ENCODE assay signal across 9 mouse cellular contexts in the genomic region with DNA sequence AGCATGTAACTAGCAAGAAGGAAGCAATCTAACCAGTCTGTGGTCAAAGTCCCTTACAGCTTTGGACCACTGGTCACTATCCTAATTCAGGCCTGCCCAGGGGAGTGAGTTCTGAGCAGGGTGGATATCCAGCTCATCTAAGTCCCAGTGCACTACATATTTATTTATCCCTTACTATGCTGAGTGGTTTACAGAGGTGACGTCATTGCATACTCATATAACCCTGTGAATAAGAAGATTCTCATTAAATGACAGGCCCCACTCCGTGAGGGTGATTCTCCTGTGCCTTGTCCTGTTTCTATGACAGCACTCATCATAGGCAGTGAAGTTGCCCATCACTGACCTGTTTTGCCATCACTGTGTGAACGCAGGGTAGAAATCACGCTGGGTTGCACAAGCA. TPM values are rescaled to one million over a fixed set of nuclear protein-coding genes. Genes with fewer than 3 reads are reported as not detected.
DNase-seq lines count a peak whose midpoint lies in the region; ATAC-seq and TF ChIP-seq lines count a peak whose summit lies in the region.
"Had no signal": no experiment of that assay in that cellular context is flagged by ENCODE, and none has a peak within 500 bp of the region (broad histone marks: within the 10 kb centered on the region; RNA-seq: fewer than 3 reads in every experiment).

No protein-coding gene starts in this region.

- H3K9ac ChIP-seq in kidney, postnatal 0 days (ENCODE audit: low read depth, low read length) = no peak overlapping the region
- no peak overlapping the region for H3K9ac ChIP-seq in embryonic facial prominence, embryonic 15.5 days
- H3K9ac ChIP-seq in hindbrain, embryonic 15.5 days = no peak overlapping the region
- H3K9ac ChIP-seq in neural tube, embryonic 15.5 days (replicated peaks) = no peak overlapping the region

- peak overlapping the region; percentile 66; the same call in 1 of the 2 replicates for H3K27ac ChIP-seq in kidney, postnatal 0 days
- peak overlapping the region; percentile 90 for H3K27ac ChIP-seq in embryonic facial prominence, embryonic 15.5 days (replicated peaks)
- peak overlapping the region; percentile 83 for H3K27ac ChIP-seq in hindbrain, embryonic 15.5 days (replicated peaks)
- peak overlapping the region; percentile 84 for H3K27ac ChIP-seq in neural tube, embryonic 15.5 days (replicated peaks)

- no peak overlapping the region for H3K4me3 ChIP-seq in kidney, postnatal 0 days (replicated peaks; ENCODE audit: low read depth, low read length)
- H3K4me3 ChIP-seq in embryonic facial prominence, embryonic 15.5 days (replicated peaks) = no peak overlapping the region
- no peak overlapping the region for H3K4me3 ChIP-seq in hindbrain, embryonic 15.5 days
- no peak overlapping the region for H3K4me3 ChIP-seq in neural tube, embryonic 15.5 days (replicated peaks)
- H3K4me3 ChIP-seq: megakaryocyte, embryonic 14.5 days had no signal

- intact Hi-C loops in left cerebral cortex, postnatal 25 days (cut with DNase I) = no loop called here

- H3K4me1 ChIP-seq in kidney, postnatal 0 days (replicated peaks; ENCODE audit: insufficient read depth, low read length) = peaks cover 25% of the 10 kb centered on the region
- peaks cover 62% of the 10 kb centered on the region for H3K4me1 ChIP-seq in embryonic facial prominence, embryonic 15.5 days
- H3K4me1 ChIP-seq in hindbrain, embryonic 15.5 days (replicated peaks) = peaks cover 71% of the 10 kb centered on the region
- peaks cover 75% of the 10 kb centered on the region for H3K4me1 ChIP-seq in neural tube, embryonic 15.5 days

- H3K36me3 ChIP-seq in kidney, postnatal 0 days (ENCODE audit: insufficient read depth, low read length) = peaks cover 24% of the 10 kb centered on the region
- peaks cover 43% of the 10 kb centered on the region for H3K36me3 ChIP-seq in embryonic facial prominence, embryonic 15.5 days
- peaks cover 42% of the 10 kb centered on the region for H3K36me3 ChIP-seq in hindbrain, embryonic 15.5 days
- H3K36me3 ChIP-seq in neural tube, embryonic 15.5 days = peaks cover 44% of the 10 kb centered on the region

- H3K4me2 ChIP-seq in kidney, postnatal 0 days (ENCODE audit: low read length) = no peak overlapping the region
- H3K4me2 ChIP-seq in embryonic facial prominence, embryonic 15.5 days (replicated peaks) = no peak overlapping the region
- H3K4me2 ChIP-seq in hindbrain, embryonic 15.5 days = 0 out of 2 replicates have a peak overlapping the region, but pooled peaks have one; percentile 17
- no peak overlapping the region for H3K4me2 ChIP-seq in neural tube, embryonic 15.5 days

- WGBS in kidney, postnatal 0 days = 83% methylated on average over 4 of the region's 4 CpGs
- WGBS in embryonic facial prominence, embryonic 15.5 days = 81% methylated on average over 4 of the region's 4 CpGs
- 61% methylated on average over 4 of the region's 4 CpGs for WGBS in hindbrain, embryonic 15.5 days
- WGBS in neural tube, embryonic 15.5 days = 66% methylated on average over 4 of the region's 4 CpGs

- no peak for TF ChIP-seq CTCF in kidney, postnatal 0 days (IDR thresholded peaks at IDR 0.05; ENCODE audit: low read depth)

- H3K9me3 ChIP-seq in kidney, postnatal 0 days (replicated peaks; ENCODE audit: low read length) = no peaks in the 10 kb centered on the region
- no peaks in the 10 kb centered on the region for H3K9me3 ChIP-seq in embryonic facial prominence, embryonic 15.5 days (replicated peaks)
- no peaks in the 10 kb centered on the region for H3K9me3 ChIP-seq in hindbrain, embryonic 15.5 days
- H3K9me3 ChIP-seq in neural tube, embryonic 15.5 days (replicated peaks) = no peaks in the 10 kb centered on the region
- H3K9me3 ChIP-seq: megakaryocyte, embryonic 14.5 days had no signal

- no peak for DNase-seq in kidney, postnatal 0 days (ENCODE audit: low spot score)
- no peak for DNase-seq in kidney, postnatal 36 days
- DNase-seq in left cerebral cortex, postnatal 25 days (ENCODE audit: low spot score in 2 of 2) = no peak
- DNase-seq in urinary bladder, postnatal 10 days (ENCODE audit: low spot score) = no peak
- DNase-seq: spleen, adult 18-20 months had no signal

- no peak for ATAC-seq in kidney, postnatal 0 days (replicated peaks; ENCODE audit: low FRiP score, low read depth)
- no peak for ATAC-seq in embryonic facial prominence, embryonic 15.5 days (ENCODE audit: insufficient number of reproducible peaks, low FRiP score, low TSS enrichment, low read depth)
- no peak for ATAC-seq in hindbrain, embryonic 15.5 days (ENCODE audit: low FRiP score, low read depth)
- no peak for ATAC-seq in neural tube, embryonic 15.5 days (ENCODE audit: low FRiP score)

- no peaks in the 10 kb centered on the region for H3K27me3 ChIP-seq in kidney, postnatal 0 days (ENCODE audit: insufficient read depth, low read length)
- H3K27me3 ChIP-seq in embryonic facial prominence, embryonic 15.5 days = no peaks in the 10 kb centered on the region
- H3K27me3 ChIP-seq in hindbrain, embryonic 15.5 days = no peaks in the 10 kb centered on the region
- no peaks in the 10 kb centered on the region for H3K27me3 ChIP-seq in neural tube, embryonic 15.5 days (replicated peaks)
- H3K27me3 ChIP-seq: megakaryocyte, embryonic 14.5 days had no signal

RNA-seq across cellular contexts. Expression of a gene that starts 8.5 kb away (rescaled TPM):
- polyA plus RNA-seq in kidney, postnatal 0 days (2015; fragmentation: Nextera tagmentation; extraction: Ambion mirVana) = 10.1 and 12.8 TPM in 2 replicates
- 30.6 and 33.9 TPM in 2 replicates for polyA plus RNA-seq in embryonic facial prominence, embryonic 15.5 days (2015; fragmentation: Nextera tagmentation; extraction: Ambion mirVana)
- polyA plus RNA-seq in hindbrain, embryonic 15.5 days (2015; fragmentation: Nextera tagmentation; extraction: Ambion mirVana) = 41.1 and 47.9 TPM in 2 replicates
- polyA plus RNA-seq in neural tube, embryonic 15.5 days (2015; fragmentation: Nextera tagmentation; extraction: Ambion mirVana) = 43.0 and 46.0 TPM in 2 replicates
- total RNA-seq in left cerebral cortex, postnatal 25 days (2021) = 100 to 1,000 TPM; 110 to 113 TPM

RNA-seq across cellular contexts. Expression of a gene that starts 24.3 kb away (rescaled TPM):
- 25.9 and 28.2 TPM in 2 replicates for polyA plus RNA-seq in kidney, postnatal 0 days (2015; fragmentation: Nextera tagmentation; extraction: Ambion mirVana)
- polyA plus RNA-seq in embryonic facial prominence, embryonic 15.5 days (2015; fragmentation: Nextera tagmentation; extraction: Ambion mirVana) = 34.0 and 34.6 TPM in 2 replicates
- polyA plus RNA-seq in hindbrain, embryonic 15.5 days (2015; fragmentation: Nextera tagmentation; extraction: Ambion mirVana) = 162 and 178 TPM in 2 replicates
- 134 and 169 TPM in 2 replicates for polyA plus RNA-seq in neural tube, embryonic 15.5 days (2015; fragmentation: Nextera tagmentation; extraction: Ambion mirVana)
- total RNA-seq in left cerebral cortex, postnatal 25 days (2021) = 100 to 1,000 TPM; 374 to 376 TPM

RNA-seq across cellular contexts. Expression of a gene that starts 35.0 kb away (rescaled TPM):
- 14.8 and 15.5 TPM in 2 replicates for polyA plus RNA-seq in kidney, postnatal 0 days (2015; fragmentation: Nextera tagmentation; extraction: Ambion mirVana)
- 14.5 and 18.4 TPM in 2 replicates for polyA plus RNA-seq in embryonic facial prominence, embryonic 15.5 days (2015; fragmentation: Nextera tagmentation; extraction: Ambion mirVana)
- polyA plus RNA-seq in hindbrain, embryonic 15.5 days (2015; fragmentation: Nextera tagmentation; extraction: Ambion mirVana) = 15.4 and 20.1 TPM in 2 replicates
- 16.6 and 22.1 TPM in 2 replicates for polyA plus RNA-seq in neural tube, embryonic 15.5 days (2015; fragmentation: Nextera tagmentation; extraction: Ambion mirVana)
- total RNA-seq in left cerebral cortex, postnatal 25 days (2021) = 10 to 100 TPM; 18.2 to 18.4 TPM

RNA-seq across cellular contexts. Expression of a gene that starts 43.0 kb away (rescaled TPM):
- polyA plus RNA-seq in kidney, postnatal 0 days (2015; fragmentation: Nextera tagmentation; extraction: Ambion mirVana) = 1.8 and 2.5 TPM in 2 replicates
- polyA plus RNA-seq in embryonic facial prominence, embryonic 15.5 days (2015; fragmentation: Nextera tagmentation; extraction: Ambion mirVana) = 3.4 and 6.3 TPM in 2 replicates
- 7.8 and 8.8 TPM in 2 replicates for polyA plus RNA-seq in hindbrain, embryonic 15.5 days (2015; fragmentation: Nextera tagmentation; extraction: Ambion mirVana)
- 7.1 and 8.0 TPM in 2 replicates for polyA plus RNA-seq in neural tube, embryonic 15.5 days (2015; fragmentation: Nextera tagmentation; extraction: Ambion mirVana)
- total RNA-seq in left cerebral cortex, postnatal 25 days (2021) = 1 to 10 TPM; 3.4 to 4.4 TPM

RNA-seq across cellular contexts. Expression of a gene that starts 50.7 kb away (rescaled TPM):
- polyA plus RNA-seq in kidney, postnatal 0 days (2015; fragmentation: Nextera tagmentation; extraction: Ambion mirVana) = 30.6 and 34.3 TPM in 2 replicates
- 22.5 and 23.6 TPM in 2 replicates for polyA plus RNA-seq in embryonic facial prominence, embryonic 15.5 days (2015; fragmentation: Nextera tagmentation; extraction: Ambion mirVana)
- polyA plus RNA-seq in hindbrain, embryonic 15.5 days (2015; fragmentation: Nextera tagmentation; extraction: Ambion mirVana) = 1.5 TPM in 2 replicates
- polyA plus RNA-seq in neural tube, embryonic 15.5 days (2015; fragmentation: Nextera tagmentation; extraction: Ambion mirVana) = 0.95 and 2.5 TPM in 2 replicates
- under 1 TPM; 0.62 to 0.80 TPM for total RNA-seq in left cerebral cortex, postnatal 25 days (2021)
